Mouse (Mus musculus): Measurements from ENCODE around the gene Hist1h3a. TPM values are rescaled to one million over a fixed set of nuclear protein-coding genes. Genes with fewer than 3 reads are reported as not detected.
A peak's percentile ranks its signal among the peaks of the same experiment; 100 is the strongest.

Gene Hist1h3a
- polyA plus RNA-seq, 1 experiment from 2014 or later = 6.1 TPM

- Histone ChIP-seq H3K9me3 (replicated peaks) (no peaks in the 10 kb centered on the region), H3K4me3 (peak overlapping the region; percentile 40), H3K27me3 (no peaks in the 10 kb centered on the region), H3K9ac (peak overlapping the region; percentile 49; the same call in 1 of the 2 replicates), H3K4me1 (peaks cover 14% of the 10 kb centered on the region), H3K36me3 (no peaks in the 10 kb centered on the region), H3K27ac (peak overlapping the region; percentile 52; the same call in 1 of the 2 replicates), H3K4me2 (replicated peaks) (peak overlapping the region; percentile 64)
- WGBS = 2% methylated on average over 15 of the region's 36 CpGs
- ATAC-seq (ENCODE audit: low FRiP score) = no peak
These were observed 17.5 kb downstream of the Hist1h3a start for GRCm38 (mm10) chr13:23744421-23745380.

DNA sequence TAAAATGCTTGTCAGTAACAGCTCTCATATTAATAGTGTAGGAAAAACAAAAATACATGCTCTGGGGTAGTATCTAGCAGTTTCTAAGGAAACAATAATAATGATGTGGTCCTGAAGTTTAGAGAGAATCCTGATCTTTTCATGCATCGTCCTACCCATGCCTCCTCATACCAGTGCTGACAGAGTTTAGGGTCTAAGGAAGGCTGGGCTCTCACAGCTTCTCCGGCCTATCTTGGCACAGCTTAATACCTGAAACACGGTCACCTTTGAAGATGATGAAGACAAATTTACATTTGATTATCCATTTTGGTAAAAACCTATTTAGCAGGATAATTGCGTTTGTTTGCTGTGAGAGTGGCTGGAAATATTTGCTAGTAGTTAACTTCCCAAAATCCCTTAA, 18.2 kb downstream of the Hist1h3a start:
- H3K4me2 ChIP-seq (replicated peaks) = peak overlapping the region; percentile 64

DNA sequence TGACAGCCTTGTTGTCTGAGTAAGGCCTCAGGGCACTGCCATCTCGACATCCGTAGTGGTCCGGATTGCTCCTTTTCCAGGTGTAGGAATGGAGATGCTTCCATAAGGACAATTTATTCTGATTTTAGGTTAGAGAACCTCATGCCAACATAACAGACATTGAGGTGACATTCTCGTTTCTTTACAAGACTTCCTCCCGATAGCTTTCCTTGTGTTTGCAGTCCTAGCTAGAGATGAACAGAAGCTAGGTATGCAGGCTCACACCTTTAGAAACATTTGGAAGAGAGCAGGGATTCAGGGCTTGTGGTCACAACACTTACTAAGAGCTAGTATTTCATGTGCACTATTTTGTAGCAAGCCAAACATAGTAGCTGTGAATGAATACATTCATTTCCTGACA, 19.0 kb downstream of the Hist1h3a start:
- no peak overlapping the region for H3K4me2 ChIP-seq (replicated peaks)
- 85% methylated on average over 5 of the region's 5 CpGs for WGBS

More for the DNA sequence above, 18.2 kb downstream of the Hist1h3a start:
- 51% methylated on average over 4 of the region's 4 CpGs for WGBS
- no peaks in the 10 kb centered on the region for H3K9me3 ChIP-seq (replicated peaks)
- H3K27me3 ChIP-seq = no peaks in the 10 kb centered on the region
- 0 out of 2 replicates have a peak overlapping the region, but pooled peaks have one; percentile 52 for H3K27ac ChIP-seq
- no peaks in the 10 kb centered on the region for H3K36me3 ChIP-seq
- H3K9ac ChIP-seq = no peak overlapping the region
- peaks cover 19% of the 10 kb centered on the region for H3K4me1 ChIP-seq
- no peak overlapping the region for H3K4me3 ChIP-seq
- ATAC-seq (ENCODE audit: low FRiP score) = no peak

GRCm38 (mm10) chr13:23742007-23742406, 20.2 kb downstream of the Hist1h3a start:
- H3K36me3 ChIP-seq = no peaks in the 10 kb centered on the region
- ATAC-seq (ENCODE audit: low FRiP score) = no peak
- no peak overlapping the region for H3K9ac ChIP-seq
- no peaks in the 10 kb centered on the region for H3K9me3 ChIP-seq (replicated peaks)
- no peaks in the 10 kb centered on the region for H3K27me3 ChIP-seq
- H3K4me3 ChIP-seq = no peak overlapping the region
- peaks cover 14% of the 10 kb centered on the region for H3K4me1 ChIP-seq
- no peak overlapping the region for H3K4me2 ChIP-seq (replicated peaks)
- no peak overlapping the region for H3K27ac ChIP-seq

More for the DNA sequence above, 19.0 kb downstream of the Hist1h3a start:
- Histone ChIP-seq H3K4me3 (no peak overlapping the region), H3K9ac (no peak overlapping the region), H3K27ac (no peak overlapping the region), H3K4me1 (peaks cover 19% of the 10 kb centered on the region), H3K9me3 (replicated peaks) (no peaks in the 10 kb centered on the region), H3K27me3 (no peaks in the 10 kb centered on the region), H3K36me3 (no peaks in the 10 kb centered on the region)
- no peak for ATAC-seq (ENCODE audit: low FRiP score)

DNA sequence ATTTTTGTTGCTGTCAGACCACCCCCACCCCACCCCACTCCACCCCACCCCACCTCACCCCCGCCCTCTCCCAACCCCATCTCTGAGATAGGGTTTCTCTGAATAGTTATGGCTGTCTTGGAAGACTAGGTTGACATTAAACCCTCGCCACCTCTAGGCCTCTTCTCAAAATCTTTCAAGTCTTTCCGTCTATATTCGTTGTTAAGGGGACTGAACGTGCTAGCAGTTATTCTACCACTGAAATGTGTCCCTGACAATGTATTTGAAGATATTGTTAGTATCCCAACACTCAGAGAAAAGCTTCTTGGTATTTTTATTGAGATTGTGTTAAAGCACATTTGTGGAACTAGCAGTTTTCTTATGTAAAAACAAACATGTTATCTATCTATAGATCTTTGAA, 21.3 kb downstream of the Hist1h3a start:
- Histone ChIP-seq H3K36me3 (no peaks in the 10 kb centered on the region), H3K4me1 (peaks cover 13% of the 10 kb centered on the region), H3K9me3 (replicated peaks) (no peaks in the 10 kb centered on the region), H3K9ac (no peak overlapping the region), H3K27ac (peak overlapping the region; percentile 94; the same call in 1 of the 2 replicates), H3K4me3 (no peak overlapping the region), H3K27me3 (no peaks in the 10 kb centered on the region), H3K4me2 (replicated peaks) (peak overlapping the region; percentile 99)
- WGBS = 68% methylated on average over 5 of the region's 5 CpGs
- no peak for ATAC-seq (ENCODE audit: low FRiP score)

GRCm38 (mm10) chr13:23740256-23740840, 21.8 kb downstream of the Hist1h3a start:
- Histone ChIP-seq H3K9me3 (replicated peaks) (no peaks in the 10 kb centered on the region), H3K36me3 (no peaks in the 10 kb centered on the region), H3K4me1 (peaks cover 13% of the 10 kb centered on the region), H3K9ac (peak overlapping the region; percentile 82), H3K27ac (peak overlapping the region; percentile 94), H3K27me3 (no peaks in the 10 kb centered on the region), H3K4me2 (replicated peaks) (peak overlapping the region; percentile 99), H3K4me3 (peak overlapping the region; percentile 53)
- ATAC-seq (ENCODE audit: low FRiP score) = no peak
- WGBS = 33% methylated on average over 13 of the region's 13 CpGs

- peak overlapping the region; percentile 94 for H3K27ac ChIP-seq
- H3K27me3 ChIP-seq = no peaks in the 10 kb centered on the region
- peaks cover 13% of the 10 kb centered on the region for H3K4me1 ChIP-seq
- H3K36me3 ChIP-seq = no peaks in the 10 kb centered on the region
- WGBS = 1% methylated on average over 14 of the region's 14 CpGs
- ATAC-seq (ENCODE audit: low FRiP score) = no peak
- no peaks in the 10 kb centered on the region for H3K9me3 ChIP-seq (replicated peaks)
- H3K9ac ChIP-seq = peak overlapping the region; percentile 82
- peak overlapping the region; percentile 99 for H3K4me2 ChIP-seq (replicated peaks)
- peak overlapping the region; percentile 53 for H3K4me3 ChIP-seq
These were observed 22.3 kb downstream of the Hist1h3a start for GRCm38 (mm10) chr13:23739922-23740252.

DNA sequence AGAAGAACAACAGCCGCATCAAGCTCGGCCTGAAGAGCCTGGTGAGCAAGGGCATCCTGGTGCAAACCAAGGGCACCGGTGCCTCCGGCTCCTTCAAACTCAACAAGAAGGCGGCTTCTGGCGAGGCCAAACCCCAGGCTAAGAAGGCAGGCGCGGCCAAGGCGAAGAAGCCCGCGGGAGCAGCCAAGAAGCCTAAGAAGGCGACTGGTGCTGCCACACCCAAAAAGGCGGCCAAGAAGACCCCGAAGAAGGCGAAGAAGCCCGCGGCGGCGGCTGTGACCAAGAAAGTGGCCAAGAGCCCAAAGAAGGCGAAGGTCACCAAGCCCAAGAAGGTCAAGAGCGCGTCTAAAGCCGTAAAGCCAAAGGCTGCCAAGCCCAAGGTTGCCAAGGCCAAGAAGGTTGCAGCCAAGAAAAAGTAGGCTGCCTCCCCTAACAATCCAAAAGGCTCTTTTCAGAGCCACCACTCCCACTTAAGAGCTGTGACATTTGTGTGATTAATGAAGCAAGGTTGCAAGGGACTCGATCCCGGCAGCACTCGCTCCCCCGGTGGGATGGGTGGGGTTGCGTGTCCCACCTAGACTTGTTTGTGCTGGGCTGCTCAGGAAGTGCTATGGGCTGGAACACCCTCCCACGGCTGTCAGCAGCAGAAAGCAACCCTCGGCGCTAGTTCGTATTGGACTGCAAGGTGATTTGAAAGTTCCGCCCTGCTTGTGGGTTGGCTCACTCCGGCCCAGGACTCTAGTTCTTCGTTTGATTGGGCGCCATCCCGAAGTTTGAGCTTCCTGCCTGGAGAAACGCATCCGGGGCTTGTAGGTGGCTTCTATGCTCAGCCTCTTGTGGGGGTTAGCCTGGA, 22.9 kb downstream of the Hist1h3a start:
- peaks cover 13% of the 10 kb centered on the region for H3K4me1 ChIP-seq
- H3K36me3 ChIP-seq = no peaks in the 10 kb centered on the region
- H3K4me2 ChIP-seq (replicated peaks) = peak overlapping the region; percentile 99
- H3K27ac ChIP-seq = peak overlapping the region; percentile 94
- H3K9ac ChIP-seq = peak overlapping the region; percentile 82
- WGBS = under 1% methylated on average over 39 of the region's 39 CpGs
- peak; percentile 86 for ATAC-seq (ENCODE audit: low FRiP score)
- H3K4me3 ChIP-seq = peak overlapping the region; percentile 53
- no peaks in the 10 kb centered on the region for H3K9me3 ChIP-seq (replicated peaks)
- H3K27me3 ChIP-seq = no peaks in the 10 kb centered on the region

- peaks cover 13% of the 10 kb centered on the region for H3K4me1 ChIP-seq
- peak; percentile 97 for ATAC-seq (ENCODE audit: low FRiP score)
- H3K9ac ChIP-seq = peak within 1 kb of the TSS; percentile 82
- no peaks in the 10 kb centered on the region for H3K9me3 ChIP-seq (replicated peaks)
- H3K4me3 ChIP-seq = peak within 1 kb of the TSS; percentile 53
- H3K27me3 ChIP-seq = no peaks in the 10 kb centered on the region
- H3K27ac ChIP-seq = peak within 1 kb of the TSS; percentile 94
- WGBS = under 1% methylated on average over 38 of the region's 38 CpGs
- H3K4me2 ChIP-seq (replicated peaks) = peak within 1 kb of the TSS; percentile 99
- no peaks in the 10 kb centered on the region for H3K36me3 ChIP-seq
These were observed 23.5 kb downstream of the Hist1h3a start, which contains the start of gene Hist1h1c for GRCm38 (mm10) chr13:23738677-23739068. Gene Hist1h1c (plus strand): TSS chr13:23738808.

DNA sequence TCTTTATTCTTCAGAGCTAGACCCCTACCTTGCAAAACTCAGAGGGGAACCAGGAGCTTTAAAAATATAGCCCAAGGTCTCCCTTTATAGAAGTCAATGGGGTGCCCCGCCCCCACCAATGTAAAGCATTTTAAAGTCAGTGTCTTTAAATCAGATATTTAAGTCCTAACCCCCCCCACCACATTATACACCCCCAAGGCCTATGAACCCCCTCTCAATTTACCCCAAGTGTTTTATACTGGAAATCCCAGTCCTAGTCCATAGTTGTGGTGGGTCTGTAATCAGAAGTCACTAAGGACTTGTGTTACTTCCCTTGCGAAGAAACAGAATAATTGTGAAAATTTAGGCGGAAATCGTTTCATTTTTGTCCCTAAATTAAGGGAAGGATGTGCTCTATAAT, 24.1 kb downstream of the Hist1h3a start:
- no peak for ATAC-seq (ENCODE audit: low FRiP score)
- Histone ChIP-seq H3K36me3 (no peaks in the 10 kb centered on the region), H3K27ac (peak overlapping the region; percentile 94), H3K27me3 (no peaks in the 10 kb centered on the region), H3K4me1 (peaks cover 13% of the 10 kb centered on the region), H3K4me2 (replicated peaks) (peak overlapping the region; percentile 99), H3K4me3 (peak overlapping the region; percentile 53), H3K9ac (peak overlapping the region; percentile 82), H3K9me3 (replicated peaks) (no peaks in the 10 kb centered on the region)
- 26% methylated on average over 4 of the region's 4 CpGs for WGBS

DNA sequence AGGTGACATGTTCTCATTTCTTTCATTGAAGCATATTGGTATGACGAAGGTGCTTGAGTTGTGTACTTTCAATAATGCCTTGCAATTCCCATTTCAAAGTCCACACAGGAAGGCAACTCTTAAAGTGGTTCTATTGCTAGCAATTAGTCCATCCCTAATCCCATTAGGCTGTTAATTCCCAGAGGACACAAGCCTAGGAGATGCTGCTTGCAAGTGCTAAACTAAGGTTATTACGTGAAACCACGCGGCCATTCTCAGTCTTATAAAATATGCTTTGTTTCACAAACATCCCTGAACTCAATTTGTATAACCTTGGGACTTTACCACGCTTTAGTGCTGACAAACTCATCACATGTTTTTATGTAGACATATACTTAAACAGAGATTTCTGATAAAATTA, 25.1 kb downstream of the Hist1h3a start:
- H3K4me1 ChIP-seq = peaks cover 13% of the 10 kb centered on the region
- H3K36me3 ChIP-seq = no peaks in the 10 kb centered on the region
- H3K4me2 ChIP-seq (replicated peaks) = no peak overlapping the region
- no peaks in the 10 kb centered on the region for H3K9me3 ChIP-seq (replicated peaks)
- H3K27me3 ChIP-seq = no peaks in the 10 kb centered on the region
- no peak for ATAC-seq (ENCODE audit: low FRiP score)
- 91% methylated on average over 5 of the region's 5 CpGs for WGBS
- no peak overlapping the region for H3K4me3 ChIP-seq
- no peak overlapping the region for H3K9ac ChIP-seq
- H3K27ac ChIP-seq = no peak overlapping the region
